Mouse (Mus musculus) intestine, embryonic 15.5 days (tissue): ENCODE results near the gene Eef2k. TPM values are rescaled to one million over a fixed set of nuclear protein-coding genes. Genes with fewer than 3 reads are reported as not detected.

Experiments
- ATAC-seq: fragments of 200-750 bp; cut with Nextera tagmentation; 2 replicates; pipeline ENCODE4 v1.8.0; 2017; ENCODE audit warnings: moderate TSS enrichment, moderate library complexity
- H3K27ac ChIP-seq: fragments of 300-500 bp; sonication (generic); 2 replicates; pipeline ENCODE4 v1.5.1; 2015; ENCODE audit warnings: mild to moderate bottlenecking, inconsistent platforms
- H3K27me3 ChIP-seq: fragments of 300-500 bp; sonication (generic); replicated peaks from 2 replicates; pipeline ENCODE4 v1.6.1; 2015; ENCODE audit warnings: inconsistent platforms
- H3K36me3 ChIP-seq: fragments of 300-500 bp; sonication (generic); 2 replicates; pipeline ENCODE4 v1.6.1; 2015; ENCODE audit warnings: inconsistent platforms
- H3K4me1 ChIP-seq: fragments of 300-500 bp; sonication (generic); replicated peaks from 2 replicates; pipeline ENCODE4 v1.6.1; 2015; ENCODE audit warnings: inconsistent platforms
- H3K4me2 ChIP-seq: fragments of 300-500 bp; sonication (generic); replicated peaks from 2 replicates; pipeline ENCODE4 v1.6.1; 2015; ENCODE audit warnings: mild to moderate bottlenecking, inconsistent platforms
- H3K4me3 ChIP-seq: fragments of 300-500 bp; sonication (generic); replicated peaks from 2 replicates; pipeline ENCODE4 v1.5.1; 2015; ENCODE audit warnings: inconsistent platforms
- H3K9ac ChIP-seq: fragments of 300-500 bp; sonication (generic); 2 replicates; pipeline ENCODE4 v1.6.1; 2015; ENCODE audit warnings: inconsistent platforms
- H3K9me3 ChIP-seq: fragments of 300-500 bp; sonication (generic); 2 replicates; pipeline ENCODE4 v1.6.1; 2016; ENCODE audit warnings: inconsistent platforms
- WGBS: fragments of 180-500 bp; shearing (Covaris S2); methylation state at CpG from one replicate; pipeline ENCODE4 v1.1.7; 2015; 5-methylcytosine and 5-hydroxymethylcytosine counted together
- polyA plus RNA-seq: library from polyadenylated mRNA; unstranded; fragments of >200 nt; fragmentation: Nextera tagmentation; extraction: Ambion mirVana; gene quantifications from 2 replicates; pipeline ENCODE4 v1.2.1, GENCODE M21; 2015

Gene Eef2k
- polyA plus RNA-seq, 1 experiment from 2014 or later = 47.2 TPM

- H3K27ac ChIP-seq = no peak overlapping the region
- WGBS = 69% methylated on average over 11 of the region's 11 CpGs
- H3K9ac ChIP-seq = no peak overlapping the region
- no peaks in the 10 kb centered on the region for H3K9me3 ChIP-seq
- no peak overlapping the region for H3K4me2 ChIP-seq
- 0 out of 2 replicates have a peak, but pooled peaks cover 5% of the 10 kb centered on the region for H3K36me3 ChIP-seq
- peaks cover 36% of the 10 kb centered on the region for H3K4me1 ChIP-seq
- H3K4me3 ChIP-seq = no peak overlapping the region
- H3K27me3 ChIP-seq = no peaks in the 10 kb centered on the region
- no peak for ATAC-seq
Observed at GRCm38 (mm10) chr7:120859854-120860253, 17.2 kb downstream of the Eef2k start.

DNA sequence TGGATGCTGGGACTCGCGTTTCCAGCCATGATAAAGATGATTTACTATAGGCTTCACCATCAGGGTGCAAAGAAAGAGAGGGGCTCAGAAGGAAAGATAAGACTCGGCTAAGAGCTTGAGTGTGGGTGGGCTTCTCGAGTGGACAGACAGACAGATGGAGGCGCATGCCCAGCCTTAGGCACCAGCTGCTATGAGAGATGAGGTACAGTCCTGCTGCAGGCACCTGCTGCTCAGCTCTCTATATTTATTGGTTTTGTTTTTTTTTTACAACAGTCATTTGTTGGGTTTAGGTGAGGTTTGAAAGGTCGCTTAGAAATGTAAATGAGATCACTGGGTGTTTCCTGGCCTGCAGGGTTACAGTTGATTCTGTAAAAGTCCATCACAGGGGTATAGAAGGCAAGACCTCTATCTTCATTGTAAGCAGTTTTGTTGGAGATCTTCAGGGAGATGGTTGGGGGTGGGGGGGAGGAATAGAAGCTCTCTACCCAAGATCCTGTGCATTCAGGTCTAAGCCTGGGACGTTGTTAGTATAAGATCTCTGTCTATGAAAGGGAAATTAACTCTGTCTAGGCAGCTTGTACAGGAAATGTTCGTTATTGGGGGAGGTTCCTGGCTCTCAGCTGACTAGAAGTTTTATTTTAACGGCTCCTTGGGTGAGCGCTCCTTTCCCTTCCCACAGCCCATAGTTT is 18.3 kb downstream of the Eef2k start:
- WGBS = 41% methylated on average over 10 of the region's 10 CpGs
- H3K9me3 ChIP-seq = no peaks in the 10 kb centered on the region
- ATAC-seq = no peak
- no peaks in the 10 kb centered on the region for H3K27me3 ChIP-seq
- peaks cover 43% of the 10 kb centered on the region for H3K4me1 ChIP-seq
- no peak overlapping the region for H3K4me2 ChIP-seq
- 0 out of 2 replicates have a peak, but pooled peaks cover 5% of the 10 kb centered on the region for H3K36me3 ChIP-seq
- H3K4me3 ChIP-seq = no peak overlapping the region
- H3K27ac ChIP-seq = 0 out of 2 replicates have a peak overlapping the region, but pooled peaks have one; percentile 19
- no peak overlapping the region for H3K9ac ChIP-seq

DNA sequence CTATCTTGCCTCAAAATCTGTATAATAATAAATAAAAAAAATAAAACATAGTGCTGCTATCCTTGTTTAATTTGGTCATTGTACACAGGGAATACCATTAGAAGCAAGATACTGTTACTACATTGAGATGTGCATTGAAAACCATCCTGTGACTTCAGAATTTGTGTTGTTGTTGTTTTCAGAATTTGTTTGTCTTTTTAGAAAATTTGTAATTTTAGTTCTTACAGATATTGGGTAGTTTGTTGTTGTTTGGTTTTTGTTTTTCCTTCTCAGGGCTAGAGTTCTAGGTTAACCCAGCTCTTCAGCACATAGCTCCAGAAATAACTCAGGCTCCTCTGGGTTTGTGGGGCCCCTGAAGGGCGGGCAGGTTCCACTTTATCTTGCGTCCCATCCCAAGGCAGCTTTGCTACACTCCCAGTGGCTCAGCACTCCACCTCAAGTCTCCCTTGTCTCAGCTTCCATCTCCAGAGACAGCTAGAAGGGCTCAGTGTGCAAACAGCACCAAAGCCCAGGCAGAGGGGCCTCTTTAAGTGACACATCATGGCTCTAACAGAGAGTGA is 18.9 kb downstream of the Eef2k start:
- Histone ChIP-seq H3K27ac (no peak overlapping the region), H3K27me3 (no peaks in the 10 kb centered on the region), H3K4me2 (no peak overlapping the region), H3K4me3 (no peak overlapping the region), H3K9me3 (no peaks in the 10 kb centered on the region), H3K4me1 (peaks cover 49% of the 10 kb centered on the region), H3K9ac (no peak overlapping the region), H3K36me3 (0 out of 2 replicates have a peak, but pooled peaks cover 5% of the 10 kb centered on the region)
- peak; percentile 23; the same call in 1 of the 2 replicates for ATAC-seq
- WGBS = 29% methylated on average over 2 of the region's 2 CpGs

DNA sequence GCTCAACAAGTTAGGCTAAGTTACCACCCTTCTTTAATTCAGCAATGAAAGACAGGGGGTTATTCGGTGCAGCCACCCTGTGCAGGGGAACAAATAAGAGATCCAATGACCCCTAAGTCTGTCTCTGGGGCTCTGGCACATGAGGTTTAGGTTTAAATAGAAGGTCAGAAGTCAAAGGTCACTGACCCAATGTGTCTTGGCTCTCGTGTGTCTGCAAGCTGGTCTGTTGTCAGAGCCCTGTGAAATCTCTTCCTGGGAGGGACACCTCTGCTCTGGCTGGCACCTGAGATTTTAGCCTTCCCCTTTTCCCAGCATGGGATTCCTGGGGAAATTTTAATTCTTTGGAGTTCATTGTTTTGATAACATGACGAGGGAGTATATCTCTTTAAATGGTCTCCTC is 19.6 kb downstream of the Eef2k start:
- WGBS = 44% methylated on average over 3 of the region's 3 CpGs
- Histone ChIP-seq H3K9ac (no peak overlapping the region), H3K4me3 (no peak overlapping the region), H3K9me3 (no peaks in the 10 kb centered on the region), H3K4me2 (no peak overlapping the region), H3K4me1 (peaks cover 54% of the 10 kb centered on the region), H3K27ac (no peak overlapping the region), H3K36me3 (0 out of 2 replicates have a peak, but pooled peaks cover 5% of the 10 kb centered on the region), H3K27me3 (no peaks in the 10 kb centered on the region)
- no peak for ATAC-seq

GRCm38 (mm10) chr7:120862626-120863025 is 20.0 kb downstream of the Eef2k start:
- ATAC-seq = no peak
- H3K9me3 ChIP-seq = no peaks in the 10 kb centered on the region
- H3K36me3 ChIP-seq = 0 out of 2 replicates have a peak, but pooled peaks cover 5% of the 10 kb centered on the region
- WGBS = 64% methylated on average over 7 of the region's 7 CpGs
- H3K27me3 ChIP-seq = no peaks in the 10 kb centered on the region
- H3K9ac ChIP-seq = no peak overlapping the region
- peaks cover 58% of the 10 kb centered on the region for H3K4me1 ChIP-seq
- H3K4me3 ChIP-seq = no peak overlapping the region
- no peak overlapping the region for H3K27ac ChIP-seq
- no peak overlapping the region for H3K4me2 ChIP-seq

GRCm38 (mm10) chr7:120863476-120863875 is 20.8 kb downstream of the Eef2k start:
- peaks cover 65% of the 10 kb centered on the region for H3K4me1 ChIP-seq
- H3K9ac ChIP-seq = no peak overlapping the region
- H3K27ac ChIP-seq = peak overlapping the region; percentile 58; the same call in 1 of the 2 replicates
- ATAC-seq = no peak
- 0 out of 2 replicates have a peak, but pooled peaks cover 2% of the 10 kb centered on the region for H3K36me3 ChIP-seq
- H3K4me3 ChIP-seq = no peak overlapping the region
- no peak overlapping the region for H3K4me2 ChIP-seq
- no peaks in the 10 kb centered on the region for H3K9me3 ChIP-seq
- 37% methylated on average over 5 of the region's 5 CpGs for WGBS
- no peaks in the 10 kb centered on the region for H3K27me3 ChIP-seq

DNA sequence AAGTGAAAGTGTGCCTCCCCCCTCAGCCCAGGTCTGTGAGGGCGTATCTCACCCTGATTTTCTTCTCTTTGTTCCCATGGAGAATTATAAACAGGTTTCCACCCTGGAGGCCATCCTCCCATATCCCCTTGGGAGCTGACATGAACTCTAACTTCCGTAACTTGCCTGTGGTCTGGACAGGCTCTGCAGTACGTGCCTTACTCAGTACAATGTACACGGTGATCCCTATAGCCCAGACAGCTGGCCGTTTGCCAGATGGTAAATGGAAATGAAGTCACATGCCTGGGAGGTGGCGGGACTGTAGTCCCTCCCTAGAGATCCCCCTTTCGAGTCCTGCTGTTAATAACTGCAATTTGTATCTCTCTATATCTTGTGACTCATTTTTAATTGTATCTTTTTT is 22.5 kb downstream of the Eef2k start:
- peaks cover 77% of the 10 kb centered on the region for H3K4me1 ChIP-seq
- H3K4me3 ChIP-seq = no peak overlapping the region
- no peaks in the 10 kb centered on the region for H3K9me3 ChIP-seq
- H3K27me3 ChIP-seq = no peaks in the 10 kb centered on the region
- ATAC-seq = peak; percentile 90
- H3K36me3 ChIP-seq = no peaks in the 10 kb centered on the region
- no peak overlapping the region for H3K9ac ChIP-seq
- H3K4me2 ChIP-seq = peak overlapping the region; percentile 33
- WGBS = 6% methylated on average over 7 of the region's 7 CpGs
- H3K27ac ChIP-seq = peak overlapping the region; percentile 87

GRCm38 (mm10) chr7:120865832-120866231 is 23.2 kb downstream of the Eef2k start:
- H3K9me3 ChIP-seq = no peaks in the 10 kb centered on the region
- 62% methylated on average over 4 of the region's 4 CpGs for WGBS
- ATAC-seq = peak; percentile 32

GRCm38 (mm10) chr7:120866684-120867083 is 24.1 kb downstream of the Eef2k start:
- no peaks in the 10 kb centered on the region for H3K36me3 ChIP-seq
- ATAC-seq = no peak
- no peak overlapping the region for H3K4me3 ChIP-seq
- H3K4me2 ChIP-seq = no peak overlapping the region
- H3K9ac ChIP-seq = no peak overlapping the region
- peaks cover 68% of the 10 kb centered on the region for H3K4me1 ChIP-seq
- WGBS = 72% methylated on average over 2 of the region's 2 CpGs
- peak overlapping the region; percentile 87 for H3K27ac ChIP-seq
- no peaks in the 10 kb centered on the region for H3K9me3 ChIP-seq
- no peaks in the 10 kb centered on the region for H3K27me3 ChIP-seq

More at GRCm38 (mm10) chr7:120865832-120866231, 23.2 kb downstream of the Eef2k start:
- H3K36me3 ChIP-seq = no peaks in the 10 kb centered on the region
- H3K27me3 ChIP-seq = no peaks in the 10 kb centered on the region
- H3K4me3 ChIP-seq = no peak overlapping the region
- H3K27ac ChIP-seq = peak overlapping the region; percentile 87
- peaks cover 72% of the 10 kb centered on the region for H3K4me1 ChIP-seq
- H3K9ac ChIP-seq = 0 out of 2 replicates have a peak overlapping the region, but pooled peaks have one; percentile 15
- no peak overlapping the region; the same call in 1 of the 2 replicates for H3K4me2 ChIP-seq

DNA sequence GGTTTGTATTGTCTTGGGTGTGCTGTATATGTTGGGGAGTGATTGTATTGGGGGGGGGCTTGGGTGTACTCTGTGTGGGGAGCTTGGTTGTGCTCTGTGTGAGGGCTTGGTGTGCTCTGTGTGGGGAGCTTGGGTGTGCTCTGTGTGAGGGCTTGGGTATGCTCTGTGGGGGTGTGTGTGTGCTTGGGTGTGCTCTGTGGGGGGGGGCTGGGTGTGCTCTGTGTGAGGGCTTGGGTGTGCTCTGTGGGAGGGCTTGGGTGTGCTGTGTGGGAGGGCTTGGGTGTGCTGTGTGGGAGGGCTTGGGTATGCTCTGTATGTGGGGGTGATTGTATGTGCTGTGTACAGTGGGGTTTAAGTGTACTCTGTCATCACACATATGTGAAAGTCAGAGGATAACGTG is 25.1 kb downstream of the Eef2k start:
- H3K4me2 ChIP-seq = no peak overlapping the region
- peaks cover 59% of the 10 kb centered on the region for H3K4me1 ChIP-seq
- H3K9ac ChIP-seq = no peak overlapping the region
- H3K27ac ChIP-seq = no peak overlapping the region; the same call in 1 of the 2 replicates
- H3K36me3 ChIP-seq = no peaks in the 10 kb centered on the region
- ATAC-seq = no peak
- no peaks in the 10 kb centered on the region for H3K9me3 ChIP-seq
- H3K27me3 ChIP-seq = no peaks in the 10 kb centered on the region
- no peak overlapping the region for H3K4me3 ChIP-seq
- WGBS = 62% methylated on average over 1 of the region's 1 CpGs

DNA sequence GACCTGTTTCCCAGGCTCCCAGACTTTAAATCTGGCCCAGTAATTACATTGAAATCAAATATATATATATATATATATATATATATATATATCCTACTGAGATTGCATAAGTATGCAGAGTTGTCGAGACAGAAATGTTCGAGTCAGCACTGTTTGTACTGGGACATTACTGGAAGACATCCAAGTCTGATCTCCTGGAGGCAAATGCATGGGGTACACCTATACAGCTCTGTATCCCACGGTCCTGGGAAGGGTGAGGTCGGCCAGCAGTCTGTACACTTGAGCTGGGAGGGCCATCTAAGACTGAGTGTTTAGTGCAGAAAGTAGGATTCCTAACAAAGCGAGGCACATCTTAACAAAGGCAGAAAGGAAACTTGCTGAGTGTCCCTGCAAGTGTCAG is 27.3 kb downstream of the Eef2k start:
- no peak overlapping the region for H3K4me2 ChIP-seq
- H3K9me3 ChIP-seq = no peaks in the 10 kb centered on the region
- H3K9ac ChIP-seq = no peak overlapping the region
- peaks cover 44% of the 10 kb centered on the region for H3K4me1 ChIP-seq
- H3K4me3 ChIP-seq = no peak overlapping the region
- H3K27ac ChIP-seq = peak overlapping the region; percentile 58
- ATAC-seq = no peak
- WGBS = 22% methylated on average over 5 of the region's 5 CpGs
- H3K36me3 ChIP-seq = no peaks in the 10 kb centered on the region
- no peaks in the 10 kb centered on the region for H3K27me3 ChIP-seq

- 73% methylated on average over 5 of the region's 5 CpGs for WGBS
- ATAC-seq = no peak
- H3K4me1 ChIP-seq = peaks cover 40% of the 10 kb centered on the region
Observed at GRCm38 (mm10) chr7:120870431-120871008, 27.9 kb downstream of the Eef2k start.

More at GRCm38 (mm10) chr7:120870431-120871008, 27.9 kb downstream of the Eef2k start:
- Histone ChIP-seq H3K4me2 (no peak overlapping the region), H3K9ac (no peak overlapping the region), H3K27ac (peak overlapping the region; percentile 58; the same call in 1 of the 2 replicates), H3K27me3 (no peaks in the 10 kb centered on the region), H3K4me3 (no peak overlapping the region), H3K9me3 (no peaks in the 10 kb centered on the region), H3K36me3 (no peaks in the 10 kb centered on the region)
